Mouse (Mus musculus) olfactory bulb, adult 2 months (tissue): Measurements from ENCODE around the gene Med13l.

Experiments used
- CTCF ChIP-seq: fragments of 200-500 bp; IDR thresholded peaks from 2 replicates; pipeline ENCODE4 v1.5.1; 2012; ENCODE audit warnings: low read depth, mild to moderate bottlenecking, low read length, moderate library complexity; ENCODE audit not compliant: insufficient read depth
- POLR2A ChIP-seq: fragments of 200-500 bp; IDR thresholded peaks from 2 replicates; pipeline ENCODE4 v1.6.1; 2012; ENCODE audit warnings: mild to moderate bottlenecking, low read depth, low read length, moderate library complexity; ENCODE audit not compliant: insufficient read depth

GRCm38 (mm10) chr5:118620330-118620910 lies 59.9 kb downstream of the Med13l start:
- TF ChIP-seq CTCF, result no peak
- TF ChIP-seq POLR2A, result no peak
